Mouse (Mus musculus) gastrocnemius, postnatal 14 days (tissue): ENCODE data around the gene Gemin2. TPM values are rescaled to one million over a fixed set of nuclear protein-coding genes. Genes with fewer than 3 reads are reported as not detected.
"Not testable (repeated sequence)": the region's sequence is repeated elsewhere in the genome, so short reads cannot be mapped to it uniquely, and the experiment has no call there.

Experiments used
- DNase-seq: peaks from one replicate; pipeline ENCODE4 v3.0.0; 2021; ENCODE audit warnings: mixed read lengths
- intact Hi-C: fragments of 180-260 bp; cut with DNase I; formaldehyde crosslinking; loops from one replicate; pipeline ENCODE4 v1.15.1; 2025; ENCODE audit warnings: low total_unique reads
- long read RNA-seq, 2 experiments: library from polyadenylated mRNA; stranded (forward); transcript quantifications; one replicate each; pipeline ENCODE4 v2.0.0; 2021
- total RNA-seq, 2 experiments: library from RNA; stranded (reverse); gene quantifications; 2 replicates each; pipeline ENCODE4 v1.2.3; 2021

The Gemin2 gene
- 1 to 10 TPM; 4.6 to 5.1 TPM for total RNA-seq
- long read RNA-seq, experiment 1, transcript Gemin2-201 (10 exons, 1,588 nt), result major isoform, 6 of 8 reads
- long read RNA-seq, experiment 1, partial matches to known transcripts, result 0 of 8 reads
- long read RNA-seq, experiment 1, other reads (novel, unspliced or antisense), result 2 of 8 reads
- long read RNA-seq, experiment 2, transcript Gemin2-201 (10 exons, 1,588 nt), result major isoform, 5 of 6 reads
- long read RNA-seq, experiment 2, partial matches to known transcripts, result 0 of 6 reads
- long read RNA-seq, experiment 2, other reads (novel, unspliced or antisense), result 1 of 6 reads

GRCm38 (mm10) chr12:59013234-59013633 is at the start of gene Gemin2:
Gemin2 (plus strand) TSS chr12:59013393.
- peak; percentile 93 for DNase-seq
- intact Hi-C loops, result no loop called here

DNA sequence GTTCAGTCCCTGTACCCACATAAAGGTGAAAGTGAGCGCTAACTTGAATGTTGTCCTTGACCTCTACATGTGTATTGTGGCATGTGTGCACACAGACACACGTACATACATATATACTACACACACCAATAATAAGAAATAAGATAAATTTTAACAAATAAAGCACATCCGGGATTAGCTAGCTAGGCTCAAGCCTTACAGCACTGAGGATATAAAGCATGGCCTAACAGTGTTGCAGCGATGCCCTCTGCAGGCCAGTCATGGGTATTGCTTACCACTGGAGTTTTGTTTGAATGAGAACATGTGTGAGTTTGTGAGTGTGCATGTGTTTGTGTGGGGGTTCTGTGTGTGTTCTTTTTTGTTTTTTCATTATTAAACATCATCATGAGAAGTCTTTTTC is 48.6 kb upstream of the Gemin2 start:
- no peak for DNase-seq
- intact Hi-C loops, result no loop called here

DNA sequence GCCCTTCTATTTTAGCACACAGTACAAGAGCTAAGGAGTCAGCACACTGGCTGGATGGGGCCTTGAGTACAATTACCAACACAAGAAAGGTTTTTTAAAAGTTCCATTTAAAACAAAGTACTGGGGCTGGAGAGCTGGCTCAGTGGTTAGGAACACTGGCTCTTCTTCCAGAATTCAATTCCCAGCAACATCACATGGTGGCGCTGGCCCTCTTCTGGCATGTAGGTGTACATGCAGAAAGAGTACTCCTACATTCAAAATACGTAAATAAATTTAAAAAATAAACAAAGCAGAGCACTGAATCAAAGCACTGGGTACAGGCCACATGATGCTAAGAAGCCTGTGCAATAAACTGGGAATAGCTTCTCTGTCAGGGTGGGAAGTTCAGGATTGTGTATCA is 36.2 kb upstream of the Gemin2 start:
- intact Hi-C loops, result no loop called here
- no peak for DNase-seq

- DNase-seq, intact Hi-C loops: not testable (repeated sequence)
These were observed 32.0 kb upstream of the Gemin2 start for GRCm38 (mm10) chr12:58981178-58981661.

- intact Hi-C loops, result no loop called here
- no peak for DNase-seq
These were observed 27.4 kb upstream of the Gemin2 start for GRCm38 (mm10) chr12:58985766-58986165.

DNA sequence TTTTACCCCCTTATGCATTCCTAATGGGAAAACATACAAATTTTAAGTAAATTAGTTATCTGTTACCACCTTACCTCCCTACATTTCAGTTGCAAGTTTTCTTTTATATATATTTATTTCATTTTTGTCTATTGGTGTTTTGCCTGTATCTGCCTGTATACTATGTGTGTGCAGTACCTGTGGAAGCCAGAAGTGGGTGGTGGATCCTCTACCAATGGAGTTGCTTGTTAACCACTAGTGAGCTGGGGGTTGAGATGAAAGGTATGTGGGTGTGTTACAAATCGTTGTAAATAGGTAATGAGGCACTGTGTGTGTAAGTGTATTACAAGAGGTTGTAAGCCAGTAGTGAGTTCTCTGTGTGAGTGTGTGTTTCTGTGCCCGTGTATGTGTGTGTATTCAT is 2.7 kb upstream of the Gemin2 start:
- no peak for DNase-seq
- intact Hi-C loops, result no loop called here

DNA sequence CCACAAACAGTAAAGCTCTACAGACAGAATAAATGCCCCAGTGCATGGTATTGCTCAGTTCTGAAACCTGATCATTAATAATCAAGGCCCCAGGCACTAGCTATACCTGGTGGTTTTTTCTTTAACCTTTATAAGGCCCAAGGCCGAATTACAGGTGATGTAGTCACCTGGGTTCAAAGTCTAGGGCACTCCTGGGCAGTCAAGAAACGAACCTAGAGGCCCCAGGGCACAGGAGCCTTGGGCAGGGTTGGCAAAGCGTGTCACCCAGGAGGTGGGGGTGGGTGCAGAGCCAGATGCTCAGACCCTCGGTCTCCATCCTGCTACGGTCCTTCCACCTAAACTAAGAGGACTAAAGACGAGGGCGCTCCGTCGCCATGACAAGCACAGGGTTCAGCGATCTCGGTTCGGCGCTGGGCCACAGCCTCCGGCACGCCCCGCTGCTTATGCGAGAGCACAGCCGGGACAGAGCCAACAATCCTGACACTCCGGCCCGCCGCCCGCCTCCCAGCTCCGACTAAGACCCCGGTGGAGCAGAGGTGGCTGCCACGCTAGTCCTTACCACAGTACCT is 1.8 kb upstream of the Gemin2 start:
- no peak for DNase-seq
- intact Hi-C loops, result no loop called here

DNA sequence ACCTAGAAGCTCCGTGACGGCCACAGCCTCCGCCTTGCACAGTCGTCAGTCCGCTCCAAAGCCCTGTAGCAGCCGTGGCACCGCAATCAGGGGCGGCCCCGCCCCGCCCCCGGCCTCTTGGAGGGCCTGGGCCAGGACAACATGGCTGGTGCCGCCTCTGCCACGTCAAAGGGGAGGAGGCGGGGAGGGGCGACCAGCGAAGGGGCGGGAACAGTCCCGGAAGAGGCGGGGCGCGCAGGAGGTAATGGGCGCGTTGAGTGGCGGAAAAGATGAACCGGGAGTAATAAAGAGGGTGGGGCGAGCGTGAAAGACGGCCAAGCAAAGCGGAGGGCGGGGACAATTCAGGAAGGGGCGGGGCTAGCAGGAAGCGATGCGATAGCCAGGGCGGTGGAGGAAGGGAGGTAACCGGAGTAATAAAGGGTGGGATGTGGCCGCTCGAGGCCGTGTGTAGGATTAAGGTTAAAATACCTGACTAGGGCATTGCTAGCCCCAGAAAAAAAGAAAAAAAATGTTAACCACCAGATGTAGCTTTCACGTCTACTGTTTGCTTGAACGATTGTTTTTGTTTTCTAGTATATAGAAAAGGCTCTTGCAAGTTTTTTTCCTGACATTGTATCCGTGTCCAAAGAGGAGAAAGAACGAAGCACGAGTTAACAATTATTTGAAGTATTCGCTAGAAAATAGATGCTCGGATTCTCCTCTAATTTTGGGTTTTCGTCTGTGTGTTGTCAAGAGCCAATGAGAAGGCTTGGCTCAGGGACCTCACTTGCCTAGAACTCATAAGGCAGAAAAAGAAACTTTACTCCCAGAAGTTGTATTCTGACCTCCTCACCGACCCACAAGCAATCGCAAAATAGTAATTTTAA is 1.1 kb upstream of the Gemin2 start, which contains the start of gene Sec23a:
Gene Sec23a (minus strand): TSS at position 174 of the 866 bp plus-strand sequence.
- intact Hi-C loops, result no loop called here
- DNase-seq, result peak; percentile 98

- intact Hi-C loops, result no loop called here
- DNase-seq, result no peak
These were observed 492 bp upstream of the Gemin2 start for GRCm38 (mm10) chr12:59012710-59013091.

- intact Hi-C loops, result no loop called here
- no peak for DNase-seq
These were observed 4.8 kb downstream of the Gemin2 start for GRCm38 (mm10) chr12:59017970-59018369.

GRCm38 (mm10) chr12:59019891-59020290 is 6.7 kb downstream of the Gemin2 start:
- no peak for DNase-seq
- intact Hi-C loops, result no loop called here

DNA sequence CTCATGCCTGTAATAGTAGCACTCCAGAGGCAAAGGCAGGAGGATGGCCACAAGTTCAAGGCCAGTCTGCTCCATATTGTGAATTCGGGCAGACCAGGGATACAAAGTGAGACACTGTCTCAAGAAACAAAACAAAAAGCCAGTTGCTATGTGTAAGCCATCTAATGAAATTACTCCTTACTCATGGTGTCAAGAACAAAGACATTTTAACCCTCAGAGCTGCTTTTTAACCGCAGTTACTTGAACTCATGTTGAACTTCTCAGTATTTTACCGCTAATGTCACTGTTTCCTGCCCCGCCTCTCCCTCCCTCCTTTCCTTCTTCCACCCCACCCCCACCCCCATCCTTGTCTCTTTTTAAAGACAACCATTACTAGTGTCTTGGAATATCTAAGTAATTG is 8.1 kb downstream of the Gemin2 start:
- intact Hi-C loops, result no loop called here
- DNase-seq, result no peak

DNA sequence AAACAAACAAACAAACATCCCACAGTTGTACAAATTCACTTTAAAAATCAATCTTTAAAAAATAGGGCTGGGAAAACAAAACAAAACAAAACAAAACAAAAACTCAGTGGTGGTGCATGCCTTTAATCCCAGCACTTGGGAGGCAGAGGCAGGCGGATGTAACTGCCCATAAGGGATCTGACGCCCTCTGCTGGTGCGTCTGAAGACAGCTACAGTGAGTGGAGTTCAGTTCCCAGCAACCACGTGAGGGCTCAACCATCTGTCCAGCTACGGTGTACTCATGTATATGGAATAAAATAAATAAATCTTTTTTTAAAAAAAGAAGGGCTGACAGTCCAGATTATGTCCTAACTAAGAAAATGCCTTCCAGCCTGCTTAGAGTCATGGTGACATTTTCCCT is 18.9 kb downstream of the Gemin2 start:
- intact Hi-C loops, result no loop called here

GRCm38 (mm10) chr12:59039162-59039970 is 26.2 kb downstream of the Gemin2 start:
- intact Hi-C loops, result no loop called here
- DNase-seq, result no peak

More for the DNA sequence above, 18.9 kb downstream of the Gemin2 start:
- no peak for DNase-seq

GRCm38 (mm10) chr12:59039971-59040844 is 27.0 kb downstream of the Gemin2 start:
- intact Hi-C loops, result no loop called here
- DNase-seq, result peak; percentile 6

GRCm38 (mm10) chr12:59040851-59041250 is 27.7 kb downstream of the Gemin2 start:
- intact Hi-C loops, result no loop called here
- no peak for DNase-seq

- intact Hi-C loops, result no loop called here
- DNase-seq, result no peak
These were observed 39.3 kb downstream of the Gemin2 start for GRCm38 (mm10) chr12:59052470-59052869.

- DNase-seq, result no peak
- intact Hi-C loops, result no loop called here
These were observed 40.0 kb downstream of the Gemin2 start for GRCm38 (mm10) chr12:59053166-59053565.

- no peak for DNase-seq
- intact Hi-C loops, result no loop called here
These were observed 40.8 kb downstream of the Gemin2 start for GRCm38 (mm10) chr12:59053976-59054375.
